Mouse (Mus musculus) forebrain, embryonic 10.5 days (tissue): ENCODE measurements around the gene Col1a1. TPM values are rescaled to one million over a fixed set of nuclear protein-coding genes. Genes with fewer than 3 reads are reported as not detected.

Experiments
- DNase-seq: peaks from one replicate; pipeline ENCODE4 v3.0.0-alpha.2; 2017; ENCODE audit warnings: low spot score; ENCODE audit errors: extremely low spot score
- H3K27ac ChIP-seq: fragments of 300-500 bp; sonication (generic); 2 replicates; pipeline ENCODE4 v1.5.1; 2016; ENCODE audit warnings: mild to moderate bottlenecking
- H3K27me3 ChIP-seq: fragments of 300-500 bp; sonication (generic); 2 replicates; pipeline ENCODE4 v1.6.1; 2016; ENCODE audit warnings: mild to moderate bottlenecking; ENCODE audit not compliant: poor library complexity, severe bottlenecking
- H3K36me3 ChIP-seq: fragments of 300-500 bp; sonication (generic); replicated peaks from 2 replicates; pipeline ENCODE4 v1.6.1; 2016; ENCODE audit warnings: mild to moderate bottlenecking, moderate library complexity
- H3K4me1 ChIP-seq: fragments of 300-500 bp; sonication (generic); 2 replicates; pipeline ENCODE4 v1.6.1; 2016
- H3K4me3 ChIP-seq: fragments of 300-500 bp; sonication (generic); 2 replicates; pipeline ENCODE4 v1.5.1; 2016; ENCODE audit warnings: mild to moderate bottlenecking, moderate library complexity
- H3K9me3 ChIP-seq: fragments of 300-500 bp; sonication (generic); 2 replicates; pipeline ENCODE4 v1.6.1; 2016; ENCODE audit warnings: mild to moderate bottlenecking, moderate library complexity
- whole genome bisulfite sequencing: fragments of 180-500 bp; shearing (Covaris S2); methylation state at CpG from one replicate; pipeline ENCODE4 v1.1.7; 2016; 5-methylcytosine and 5-hydroxymethylcytosine counted together
- polyA plus RNA-seq: library from polyadenylated mRNA; unstranded; fragments of >200 nt; fragmentation: Nextera tagmentation; extraction: Ambion mirVana; gene quantifications from 2 replicates; pipeline ENCODE4 v1.2.1, GENCODE M21; 2016

The Col1a1 gene
- 62.2 and 65.3 TPM in 2 replicates for polyA plus RNA-seq

DNA sequence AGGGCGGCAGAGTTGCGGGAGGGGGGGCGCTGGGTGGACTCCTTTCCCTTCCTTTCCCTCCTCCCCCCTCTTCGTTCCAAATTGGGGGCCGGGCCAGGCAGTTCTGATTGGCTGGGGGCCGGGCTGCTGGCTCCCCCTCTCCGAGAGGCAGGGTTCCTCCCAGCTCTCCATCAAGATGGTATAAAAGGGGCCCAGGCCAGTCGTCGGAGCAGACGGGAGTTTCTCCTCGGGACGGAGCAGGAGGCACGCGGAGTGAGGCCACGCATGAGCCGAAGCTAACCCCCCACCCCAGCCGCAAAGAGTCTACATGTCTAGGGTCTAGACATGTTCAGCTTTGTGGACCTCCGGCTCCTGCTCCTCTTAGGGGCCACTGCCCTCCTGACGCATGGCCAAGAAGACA lies at the start of gene Col1a1:
Gene Col1a1 (plus strand): TSS at position 180 of the 400 bp plus-strand sequence.
- peak; percentile 48 for DNase-seq
- no peaks in the 10 kb centered on the region for H3K9me3 ChIP-seq
- no peaks in the 10 kb centered on the region for H3K36me3 ChIP-seq
- peak within 1 kb of the TSS; percentile 51 for H3K4me3 ChIP-seq
- peak within 1 kb of the TSS; percentile 62 for H3K27ac ChIP-seq
- H3K4me1 ChIP-seq = peaks cover 52% of the 10 kb centered on the region
- 13% methylated on average over 19 of the region's 19 CpGs for WGBS
- H3K27me3 ChIP-seq = peaks cover 96% of the 10 kb centered on the region

DNA sequence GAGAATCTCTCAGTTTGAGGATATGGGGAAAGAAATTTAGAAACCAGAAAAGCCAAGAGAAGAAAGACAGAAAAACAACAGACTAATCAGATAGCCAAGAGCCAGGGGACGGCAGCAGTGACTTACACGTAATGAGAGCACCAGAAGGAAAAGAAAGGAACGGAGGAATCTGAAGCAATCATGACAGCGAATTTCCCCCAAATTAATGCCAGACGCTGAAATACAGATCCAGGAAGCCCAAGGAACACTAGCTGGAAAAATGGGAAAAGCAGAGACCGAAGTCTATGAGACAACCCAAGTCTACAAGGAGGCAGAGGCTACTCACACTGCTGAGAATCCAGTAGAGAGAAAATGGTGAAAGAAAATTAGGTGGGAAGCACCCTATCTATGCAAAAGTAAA lies 44.9 kb upstream of the Col1a1 start:
- H3K36me3 ChIP-seq = no peaks in the 10 kb centered on the region
- H3K9me3 ChIP-seq = no peaks in the 10 kb centered on the region
- H3K27ac ChIP-seq = peak overlapping the region; percentile 7; the same call in 1 of the 2 replicates
- H3K4me3 ChIP-seq = no peak overlapping the region
- no peaks in the 10 kb centered on the region for H3K27me3 ChIP-seq
- no peaks in the 10 kb centered on the region for H3K4me1 ChIP-seq
- 66% methylated on average over 6 of the region's 6 CpGs for WGBS
- DNase-seq = no peak

DNA sequence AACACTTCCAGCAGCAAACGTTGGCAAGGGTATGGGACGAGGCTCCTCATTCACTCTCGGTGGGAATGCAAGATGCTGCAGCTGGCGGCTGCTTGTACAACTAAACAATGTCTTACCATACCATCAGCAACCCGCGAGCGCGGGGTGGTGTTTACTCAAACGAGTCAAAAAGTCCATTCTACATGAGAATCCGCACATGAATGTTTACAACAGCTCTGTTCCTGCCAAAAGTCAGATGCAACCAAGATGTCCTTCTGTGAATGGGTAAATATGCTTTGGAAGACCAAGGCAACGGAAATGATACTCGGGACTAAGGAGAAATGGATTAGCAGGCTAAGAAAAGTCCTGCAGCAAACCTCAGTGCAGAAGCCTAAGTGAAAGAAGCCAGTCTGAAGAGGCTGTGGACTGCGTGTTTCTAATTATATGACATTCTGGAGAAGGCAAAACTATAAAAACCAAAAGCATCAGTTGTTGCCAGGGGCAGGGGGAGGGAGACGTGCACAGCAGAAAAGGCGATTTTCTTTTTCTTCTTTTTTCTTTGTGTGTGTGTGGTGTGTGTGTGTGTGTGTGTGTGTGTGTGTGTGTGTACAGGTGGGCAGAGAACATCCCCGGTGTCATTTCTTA lies 39.2 kb upstream of the Col1a1 start:
- no peaks in the 10 kb centered on the region for H3K36me3 ChIP-seq
- no peaks in the 10 kb centered on the region for H3K27me3 ChIP-seq
- H3K9me3 ChIP-seq = no peaks in the 10 kb centered on the region
- no peak overlapping the region for H3K27ac ChIP-seq
- WGBS = 83% methylated on average over 16 of the region's 16 CpGs
- H3K4me1 ChIP-seq = peaks cover 4% of the 10 kb centered on the region; the same call in 1 of the 2 replicates
- no peak overlapping the region for H3K4me3 ChIP-seq
- DNase-seq = no peak

DNA sequence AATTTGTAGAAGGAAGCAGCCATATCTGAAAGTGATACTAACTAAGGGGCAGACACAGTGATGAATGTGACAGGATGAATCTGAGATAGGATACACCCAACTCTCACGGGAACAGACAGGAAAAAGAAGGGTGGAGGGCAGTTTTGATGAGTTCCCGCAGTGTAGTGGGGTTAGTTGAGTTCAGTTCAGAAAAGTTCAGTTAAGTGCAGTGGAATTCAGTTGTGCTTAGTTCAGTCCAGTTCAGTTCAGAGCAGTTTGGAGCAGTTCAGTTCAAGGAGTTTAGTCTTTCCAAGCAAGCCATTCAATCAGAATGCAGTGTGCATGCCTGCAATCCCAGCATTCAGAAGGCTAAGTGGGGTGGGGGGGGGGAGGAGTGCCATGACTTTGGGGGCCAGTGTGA lies 34.8 kb upstream of the Col1a1 start:
- H3K4me1 ChIP-seq = peaks cover 4% of the 10 kb centered on the region; the same call in 1 of the 2 replicates
- no peak for DNase-seq

DNA sequence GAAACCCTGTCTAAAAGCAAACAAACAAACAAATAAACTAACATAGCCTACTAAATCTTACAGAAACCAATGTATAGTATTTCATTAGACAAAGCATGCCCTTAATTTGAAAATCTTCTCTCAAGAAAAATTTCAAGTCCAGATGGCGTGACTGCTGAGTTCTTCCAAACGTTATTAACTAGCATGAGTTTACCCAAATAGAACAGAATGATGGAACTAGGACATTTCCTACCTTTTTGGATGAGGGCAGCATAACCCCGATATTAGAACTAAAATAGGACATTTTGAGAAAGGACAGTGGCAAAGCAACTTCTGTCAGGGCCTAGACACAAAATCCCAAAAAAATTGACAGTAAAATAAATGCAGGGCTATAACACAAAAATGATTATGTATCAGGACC lies 31.7 kb upstream of the Col1a1 start:
- no peak overlapping the region for H3K27ac ChIP-seq
- 88% methylated on average over 3 of the region's 3 CpGs for WGBS
- H3K4me3 ChIP-seq = no peak overlapping the region
- H3K27me3 ChIP-seq = no peaks in the 10 kb centered on the region
- no peak for DNase-seq
- no peaks in the 10 kb centered on the region for H3K36me3 ChIP-seq
- H3K4me1 ChIP-seq = no peaks in the 10 kb centered on the region
- no peaks in the 10 kb centered on the region for H3K9me3 ChIP-seq

More for the DNA sequence above, 34.8 kb upstream of the Col1a1 start:
- Histone ChIP-seq H3K4me3 (no peak overlapping the region), H3K27ac (no peak overlapping the region), H3K27me3 (no peaks in the 10 kb centered on the region), H3K36me3 (no peaks in the 10 kb centered on the region), H3K9me3 (no peaks in the 10 kb centered on the region)
- 79% methylated on average over 2 of the region's 2 CpGs for WGBS

DNA sequence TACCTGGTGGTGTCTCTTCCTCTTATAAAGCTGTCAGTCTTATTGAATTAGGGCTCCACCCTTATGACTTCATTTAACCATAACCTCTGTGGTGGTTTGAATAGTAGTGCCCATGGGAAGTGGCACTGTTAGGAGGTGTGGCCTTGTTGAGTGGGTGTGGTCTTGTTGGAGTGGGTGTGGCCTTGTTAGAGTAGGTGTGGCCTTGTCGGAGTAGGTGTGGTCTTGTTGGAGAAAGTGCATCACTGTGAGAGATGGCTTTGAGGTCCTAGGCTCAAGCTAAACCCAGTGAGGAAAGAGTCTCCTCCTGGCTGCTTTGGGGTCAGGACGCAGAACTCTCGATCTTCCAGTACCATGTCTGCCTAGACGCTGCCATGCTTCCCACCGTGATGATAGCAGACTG lies 25.1 kb upstream of the Col1a1 start:
- 91% methylated on average over 5 of the region's 5 CpGs for WGBS
- no peak overlapping the region for H3K4me3 ChIP-seq
- 0 out of 2 replicates have a peak, but pooled peaks cover 5% of the 10 kb centered on the region for H3K27me3 ChIP-seq
- H3K9me3 ChIP-seq = no peaks in the 10 kb centered on the region
- H3K27ac ChIP-seq = no peak overlapping the region
- DNase-seq = no peak
- peaks cover 15% of the 10 kb centered on the region for H3K4me1 ChIP-seq
- H3K36me3 ChIP-seq = no peaks in the 10 kb centered on the region

DNA sequence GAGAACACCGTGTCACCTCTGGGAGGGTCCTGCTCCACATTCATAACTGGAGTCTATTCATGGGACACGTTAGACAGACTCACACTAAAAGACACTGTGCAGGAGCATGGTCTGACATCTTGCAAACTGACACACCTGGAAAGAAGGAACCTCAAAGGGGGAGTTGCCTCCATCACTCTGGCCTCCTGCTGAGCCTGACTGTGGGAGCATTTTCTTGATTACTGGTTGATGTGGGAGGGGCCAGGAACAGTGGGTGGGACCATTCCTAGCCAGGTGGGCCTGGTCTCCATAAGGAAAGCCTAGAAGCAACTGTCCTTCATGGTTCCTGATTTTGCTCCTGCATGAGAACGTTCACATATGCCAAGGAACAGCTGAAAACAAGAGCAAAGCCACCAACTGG lies 23.5 kb upstream of the Col1a1 start:
- H3K27ac ChIP-seq = no peak overlapping the region
- no peak overlapping the region for H3K4me3 ChIP-seq
- no peaks in the 10 kb centered on the region for H3K36me3 ChIP-seq
- peaks cover 15% of the 10 kb centered on the region; the same call in 1 of the 2 replicates for H3K27me3 ChIP-seq
- H3K4me1 ChIP-seq = peaks cover 24% of the 10 kb centered on the region
- H3K9me3 ChIP-seq = no peaks in the 10 kb centered on the region
- 75% methylated on average over 3 of the region's 3 CpGs for WGBS
- DNase-seq = no peak

DNA sequence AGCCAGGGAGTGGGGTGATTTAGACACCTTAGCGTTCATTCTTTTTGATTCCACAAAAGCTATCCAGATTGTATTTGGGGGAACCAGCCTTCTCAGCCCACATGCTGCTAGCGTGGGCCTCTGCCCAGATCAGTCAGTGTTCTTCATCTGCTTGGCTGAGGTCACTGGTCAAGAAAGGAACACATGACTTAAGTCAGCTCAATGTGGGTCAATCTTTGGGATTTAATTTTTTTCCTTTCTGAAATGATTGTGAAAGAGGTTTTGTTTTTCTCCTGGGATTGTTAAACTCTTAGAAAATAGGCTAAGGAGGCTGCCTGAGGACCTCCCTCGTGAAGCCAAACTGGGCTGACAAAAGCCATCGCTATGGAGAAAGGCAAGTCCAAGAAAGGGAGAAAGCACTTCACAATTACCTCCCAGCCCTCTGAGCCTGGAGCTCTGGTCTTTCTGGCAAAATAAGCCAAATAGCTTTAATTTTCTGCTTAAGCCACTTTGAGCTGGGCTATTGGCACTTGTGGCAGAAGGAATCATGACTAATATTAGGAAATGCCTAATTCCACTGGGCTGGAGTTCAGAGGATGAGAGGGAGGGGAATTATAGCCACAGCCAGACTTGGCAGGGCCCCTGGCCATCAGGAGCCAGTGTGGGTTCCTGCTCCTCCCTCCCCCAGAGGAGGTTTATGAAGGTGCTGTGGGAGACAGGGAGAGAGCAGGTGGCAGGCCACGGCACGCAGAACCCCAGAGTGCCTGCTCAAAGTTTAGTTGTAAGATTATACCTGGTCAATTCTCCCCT lies 22.5 kb upstream of the Col1a1 start:
- no peaks in the 10 kb centered on the region for H3K36me3 ChIP-seq
- 68% methylated on average over 6 of the region's 6 CpGs for WGBS
- H3K4me3 ChIP-seq = no peak overlapping the region
- peaks cover 15% of the 10 kb centered on the region; the same call in 1 of the 2 replicates for H3K27me3 ChIP-seq
- H3K4me1 ChIP-seq = peaks cover 24% of the 10 kb centered on the region
- no peak overlapping the region for H3K27ac ChIP-seq
- DNase-seq = no peak
- H3K9me3 ChIP-seq = no peaks in the 10 kb centered on the region

DNA sequence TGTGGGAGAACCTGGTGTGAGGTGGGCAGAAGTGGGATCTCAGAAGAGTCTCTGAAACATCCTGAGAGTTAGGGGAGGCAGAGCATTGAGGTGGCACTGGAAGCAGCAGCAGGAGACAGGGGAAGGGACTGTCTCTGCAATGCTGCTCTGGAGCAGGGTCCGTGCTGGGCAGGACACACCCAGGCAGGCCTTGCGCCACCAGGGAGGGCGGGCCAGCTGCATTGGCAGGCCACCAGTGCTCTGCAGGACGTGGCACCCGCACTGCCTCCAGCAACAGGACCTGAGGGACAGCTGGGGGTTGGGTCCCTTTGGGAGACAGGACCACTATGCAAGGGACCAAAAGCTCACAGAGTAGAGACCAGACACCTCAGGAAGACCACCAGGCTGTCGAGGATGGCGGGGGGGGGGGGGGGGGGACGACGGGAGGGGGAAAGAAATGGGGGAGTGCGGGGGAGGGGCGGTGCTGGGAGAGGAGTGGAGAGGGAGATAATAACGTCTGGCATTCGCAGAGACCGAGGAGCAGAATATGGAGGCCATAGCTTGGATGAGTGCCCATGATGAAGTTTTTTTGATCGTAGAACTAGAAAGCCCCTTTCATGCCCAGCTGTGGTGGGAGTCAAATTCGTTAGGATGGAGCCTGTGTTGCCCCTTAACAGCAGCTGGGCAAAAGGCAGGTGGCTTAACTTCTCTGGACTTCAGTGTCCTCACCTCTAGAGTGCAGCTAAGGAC lies 20.2 kb upstream of the Col1a1 start:
- 0 out of 2 replicates have a peak overlapping the region, but pooled peaks have one; percentile 53 for H3K27ac ChIP-seq
- 29% methylated on average over 13 of the region's 16 CpGs for WGBS
- peaks cover 15% of the 10 kb centered on the region; the same call in 1 of the 2 replicates for H3K27me3 ChIP-seq
- no peaks in the 10 kb centered on the region for H3K9me3 ChIP-seq
- peaks cover 24% of the 10 kb centered on the region for H3K4me1 ChIP-seq
- no peak overlapping the region for H3K4me3 ChIP-seq
- no peaks in the 10 kb centered on the region for H3K36me3 ChIP-seq
- no peak for DNase-seq

DNA sequence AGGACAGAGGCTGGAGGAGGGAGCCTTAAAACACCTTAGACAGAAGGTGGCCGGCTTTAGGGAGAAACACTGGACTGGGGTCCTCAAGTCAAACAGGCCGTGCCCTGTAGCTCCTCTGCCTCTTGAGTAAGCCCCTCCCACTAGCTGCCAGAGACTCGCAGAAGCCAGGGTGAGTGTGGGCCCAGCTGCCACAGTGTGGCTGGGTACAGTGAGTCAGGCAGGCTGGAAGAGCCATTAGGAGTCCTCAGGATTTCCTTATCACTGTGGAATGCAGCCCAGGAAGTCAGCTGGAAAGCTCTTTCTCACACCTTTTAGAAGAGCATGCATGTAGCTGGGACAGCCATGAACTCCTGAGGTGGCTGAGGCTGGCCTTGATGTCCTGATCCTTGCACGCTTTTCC lies 19.5 kb upstream of the Col1a1 start:
- no peaks in the 10 kb centered on the region for H3K9me3 ChIP-seq
- DNase-seq = no peak
- H3K27ac ChIP-seq = 0 out of 2 replicates have a peak overlapping the region, but pooled peaks have one; percentile 40
- H3K4me1 ChIP-seq = peaks cover 24% of the 10 kb centered on the region
- no peak overlapping the region for H3K4me3 ChIP-seq
- peaks cover 15% of the 10 kb centered on the region; the same call in 1 of the 2 replicates for H3K27me3 ChIP-seq
- 38% methylated on average over 4 of the region's 4 CpGs for WGBS
- no peaks in the 10 kb centered on the region for H3K36me3 ChIP-seq

DNA sequence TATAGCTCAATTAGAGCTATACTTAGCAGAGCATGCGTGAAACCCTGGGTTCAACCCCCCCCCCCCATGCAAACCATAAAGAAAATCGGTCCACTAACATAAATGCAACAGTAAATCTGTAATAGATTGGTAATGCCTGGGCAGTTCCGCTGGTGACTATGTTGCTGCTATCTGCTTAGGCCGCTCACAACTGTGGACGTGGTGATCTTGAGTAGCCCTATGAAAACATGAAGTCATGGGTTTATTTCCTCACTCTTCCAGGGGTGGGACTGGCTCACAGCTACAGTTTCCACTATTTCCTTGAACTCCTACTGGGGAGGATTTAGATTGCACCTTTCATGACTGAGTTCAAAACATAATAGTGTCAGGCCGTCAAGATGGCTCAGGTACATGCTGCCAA lies 18.3 kb upstream of the Col1a1 start:
- H3K9me3 ChIP-seq = no peaks in the 10 kb centered on the region
- peaks cover 15% of the 10 kb centered on the region; the same call in 1 of the 2 replicates for H3K27me3 ChIP-seq
- 85% methylated on average over 6 of the region's 6 CpGs for WGBS
- H3K4me3 ChIP-seq = no peak overlapping the region
- H3K36me3 ChIP-seq = no peaks in the 10 kb centered on the region
- H3K4me1 ChIP-seq = peaks cover 24% of the 10 kb centered on the region
- H3K27ac ChIP-seq = no peak overlapping the region
- DNase-seq = no peak

DNA sequence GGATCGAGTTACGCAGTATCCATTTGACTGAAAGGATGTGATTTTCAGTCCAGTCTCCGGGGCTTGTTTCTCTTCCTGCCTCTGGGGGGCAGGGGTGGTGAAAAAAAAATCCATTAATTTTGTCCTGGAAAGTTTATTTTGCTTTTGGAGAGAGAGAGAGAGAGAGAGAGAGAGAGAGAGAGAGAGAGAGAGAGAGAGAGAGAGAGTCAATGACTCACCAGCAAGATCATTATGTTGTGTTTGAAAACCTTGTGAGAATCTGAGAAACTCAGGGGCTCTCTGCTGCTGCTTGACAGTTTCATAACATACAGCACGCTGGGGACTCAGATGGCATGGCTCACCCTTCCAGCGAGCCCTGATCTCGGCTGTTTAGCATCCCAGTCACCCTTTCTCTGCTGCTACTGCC lies 15.0 kb upstream of the Col1a1 start:
- Histone ChIP-seq H3K4me3 (no peak overlapping the region), H3K27ac (no peak overlapping the region), H3K27me3 (peaks cover 9% of the 10 kb centered on the region; the same call in 1 of the 2 replicates), H3K9me3 (no peaks in the 10 kb centered on the region), H3K4me1 (peaks cover 8% of the 10 kb centered on the region), H3K36me3 (no peaks in the 10 kb centered on the region)
- DNase-seq = no peak
- WGBS = 67% methylated on average over 6 of the region's 6 CpGs
